Mouse (Mus musculus) bone marrow, adult 2 months (tissue): ENCODE results near the gene Ovgp1.
"Not testable (repeated sequence)": the region's sequence is repeated elsewhere in the genome, so short reads cannot be mapped to it uniquely, and the experiment has no call there.

Experiments used
- CTCF ChIP-seq: fragments of 200-500 bp; IDR thresholded peaks from 2 replicates; pipeline ENCODE4 v1.5.1; 2011; ENCODE audit warnings: low read length, control low read depth; ENCODE audit not compliant: control insufficient read depth, insufficient read depth
- POLR2A ChIP-seq: fragments of 200-500 bp; IDR thresholded peaks from 2 replicates; pipeline ENCODE4 v1.6.1; 2011; ENCODE audit warnings: low read depth, mild to moderate bottlenecking, control low read depth, low read length, borderline replicate concordance; ENCODE audit not compliant: control insufficient read depth

DNA sequence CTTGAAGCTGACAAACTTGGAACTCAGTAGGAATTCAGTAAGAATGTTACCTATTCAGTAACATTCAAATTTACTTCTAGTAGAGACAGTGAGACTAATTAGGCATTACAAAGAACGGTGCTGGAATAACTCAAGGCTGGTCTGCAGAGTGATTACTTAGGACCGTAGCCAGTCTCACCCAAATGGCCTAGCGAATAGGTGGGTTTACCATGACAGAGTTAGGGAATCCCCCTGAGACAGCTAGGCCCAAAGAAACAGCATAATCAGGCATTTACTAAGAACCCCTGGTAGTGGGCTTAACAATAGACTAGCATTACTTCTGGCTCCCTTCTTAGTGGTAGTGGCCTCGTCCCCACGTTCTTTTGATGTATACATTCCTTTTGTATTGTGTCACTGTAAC lies 16.1 kb downstream of the Ovgp1 start:
- not testable (repeated sequence) for TF ChIP-seq POLR2A, CTCF
